Mouse (Mus musculus): ENCODE data around the gene Hspbap1. TPM values are rescaled to one million over a fixed set of nuclear protein-coding genes. Genes with fewer than 3 reads are reported as not detected.

Gene Hspbap1
- polyA plus RNA-seq, 1 experiment from 2014 or later = 18.4 TPM

DNA sequence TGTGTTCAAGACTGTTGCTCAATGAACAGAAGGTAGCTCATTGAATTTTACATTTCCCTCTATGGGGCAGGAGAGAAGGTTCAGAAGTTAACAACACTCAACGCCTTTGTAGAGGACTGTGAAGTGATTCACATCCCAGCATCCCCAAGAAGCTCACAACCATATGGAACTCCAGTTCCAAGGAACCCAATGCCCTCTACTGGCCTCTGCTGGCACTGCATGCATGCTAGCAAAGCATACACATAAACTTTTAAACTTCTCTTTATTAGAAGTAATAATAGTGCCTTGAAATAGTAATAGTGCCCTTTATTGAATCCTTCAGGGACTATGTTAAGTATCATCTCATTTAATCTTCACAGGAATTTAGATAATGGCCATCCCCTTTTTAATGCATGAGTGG, 91.9 kb downstream of the Hspbap1 start:
- Histone ChIP-seq H3K9me3 (peaks cover 5% of the 10 kb centered on the region; the same call in 1 of the 2 replicates), H3K4me3 (no peak overlapping the region), H3K9ac (no peak overlapping the region), H3K4me1 (no peaks in the 10 kb centered on the region), H3K27ac (no peak overlapping the region), H3K4me2 (no peak overlapping the region), H3K27me3 (peaks cover 4% of the 10 kb centered on the region; the same call in 1 of the 2 replicates), H3K36me3 (no peaks in the 10 kb centered on the region)
- 98% methylated on average over 1 of the region's 1 CpGs for WGBS
- no peak for ATAC-seq (ENCODE audit: insufficient number of reproducible peaks, insufficient read depth, low FRiP score, low TSS enrichment, low read depth)

DNA sequence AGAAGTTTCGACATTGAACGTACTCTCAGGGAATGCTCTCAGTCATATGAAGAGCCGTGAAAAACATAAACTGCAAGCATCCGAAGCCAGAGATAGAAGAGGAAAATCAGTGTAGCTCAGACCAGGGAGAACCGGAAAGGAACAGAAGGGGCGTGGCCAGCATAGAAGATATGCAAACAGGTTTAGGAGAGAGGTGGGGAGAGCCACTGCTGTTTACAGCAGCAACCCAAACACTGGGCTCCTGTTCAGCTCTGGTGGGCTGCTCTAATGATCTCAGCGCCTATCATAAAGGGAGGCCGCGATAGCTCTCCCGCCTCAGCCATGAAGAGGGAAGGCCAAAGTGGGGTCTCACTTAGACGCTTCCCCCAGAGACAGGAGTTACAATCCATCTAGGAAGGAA, 97.6 kb downstream of the Hspbap1 start:
- ATAC-seq (ENCODE audit: insufficient number of reproducible peaks, insufficient read depth, low FRiP score, low TSS enrichment, low read depth) = no peak
- Histone ChIP-seq H3K36me3 (no peaks in the 10 kb centered on the region), H3K27me3 (peaks cover 34% of the 10 kb centered on the region), H3K9me3 (no peaks in the 10 kb centered on the region), H3K27ac (no peak overlapping the region), H3K4me2 (no peak overlapping the region), H3K4me1 (peaks cover 10% of the 10 kb centered on the region), H3K9ac (no peak overlapping the region), H3K4me3 (no peak overlapping the region)
- 80% methylated on average over 11 of the region's 11 CpGs for WGBS

DNA sequence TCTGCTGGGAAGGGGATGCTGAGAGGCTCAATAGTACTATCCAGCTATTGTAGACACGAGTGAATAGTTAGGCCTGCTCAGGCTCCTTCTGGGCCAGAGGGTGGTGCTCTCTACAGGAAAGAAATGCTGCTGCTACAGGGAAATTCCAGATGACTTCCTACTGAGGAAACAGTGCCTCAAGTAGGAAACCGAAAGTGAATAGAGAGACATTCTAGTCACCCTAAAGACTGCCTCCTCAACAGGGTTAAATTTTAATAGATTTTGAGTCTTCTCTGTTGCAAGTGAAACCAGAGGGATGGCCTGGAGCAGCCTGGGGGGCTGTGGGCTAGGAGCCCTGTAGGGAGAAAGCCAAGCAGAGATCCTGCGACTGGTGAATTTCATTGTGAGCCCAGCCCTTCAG, 99.0 kb downstream of the Hspbap1 start:
- WGBS = 35% methylated on average over 3 of the region's 3 CpGs
- Histone ChIP-seq H3K4me3 (no peak overlapping the region), H3K27me3 (peaks cover 38% of the 10 kb centered on the region), H3K9ac (no peak overlapping the region), H3K27ac (no peak overlapping the region), H3K4me1 (peaks cover 10% of the 10 kb centered on the region), H3K36me3 (no peaks in the 10 kb centered on the region), H3K4me2 (0 out of 2 replicates have a peak overlapping the region, but pooled peaks have one; percentile 11), H3K9me3 (no peaks in the 10 kb centered on the region)
- ATAC-seq (ENCODE audit: insufficient number of reproducible peaks, insufficient read depth, low FRiP score, low TSS enrichment, low read depth) = no peak

DNA sequence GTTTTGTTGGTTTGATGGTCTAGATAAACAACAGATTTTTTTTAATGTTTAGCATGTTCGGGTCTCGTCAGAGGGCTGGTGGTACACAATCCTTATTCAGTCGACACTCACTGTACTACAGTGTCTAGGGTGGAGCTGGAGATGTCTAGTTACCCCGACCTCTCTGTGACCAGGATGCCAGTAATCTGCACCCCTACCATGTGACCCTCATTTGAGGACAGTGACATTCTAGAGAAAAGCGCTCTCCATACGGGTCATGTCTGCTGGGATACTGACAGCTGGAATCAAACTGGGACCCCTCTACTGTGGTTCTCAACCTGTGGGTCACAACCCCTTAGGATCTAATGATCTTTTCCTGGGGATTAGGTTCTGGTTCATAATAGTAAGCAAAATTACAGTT, 99.5 kb downstream of the Hspbap1 start:
- H3K27ac ChIP-seq = no peak overlapping the region
- H3K27me3 ChIP-seq = peaks cover 37% of the 10 kb centered on the region
- 66% methylated on average over 6 of the region's 6 CpGs for WGBS
- no peak overlapping the region for H3K4me3 ChIP-seq
- H3K9me3 ChIP-seq = no peaks in the 10 kb centered on the region
- ATAC-seq (ENCODE audit: insufficient number of reproducible peaks, insufficient read depth, low FRiP score, low TSS enrichment, low read depth) = no peak
- no peaks in the 10 kb centered on the region for H3K36me3 ChIP-seq
- H3K9ac ChIP-seq = no peak overlapping the region
- H3K4me1 ChIP-seq = peaks cover 10% of the 10 kb centered on the region
- no peak overlapping the region for H3K4me2 ChIP-seq

DNA sequence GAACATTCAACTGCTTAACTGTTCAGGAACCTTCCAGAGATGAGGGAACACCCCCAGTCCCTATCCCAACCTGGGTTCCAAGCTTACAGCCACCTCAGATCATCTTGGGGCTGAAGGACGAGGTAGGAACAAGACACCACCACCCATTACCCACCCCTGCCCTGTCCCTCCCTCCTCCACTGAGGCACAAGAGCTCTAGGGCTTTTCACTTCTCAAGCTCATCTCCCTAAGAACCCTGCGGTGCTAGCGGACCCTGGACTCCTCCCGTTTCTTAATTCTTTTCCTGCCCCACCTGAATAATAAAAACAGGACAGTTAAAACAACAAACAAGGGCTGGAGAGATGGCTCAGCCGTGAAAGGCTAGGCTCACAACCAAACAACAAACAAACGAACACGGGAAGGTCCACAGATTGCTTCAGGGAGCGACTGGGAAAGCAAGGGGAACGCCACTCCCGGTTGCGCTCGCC, 100.4 kb downstream of the Hspbap1 start:
- Histone ChIP-seq H3K4me3 (peak overlapping the region; percentile 67), H3K27ac (no peak overlapping the region), H3K4me1 (peaks cover 10% of the 10 kb centered on the region), H3K36me3 (no peaks in the 10 kb centered on the region), H3K27me3 (peaks cover 35% of the 10 kb centered on the region), H3K9ac (peak overlapping the region; percentile 79), H3K4me2 (peak overlapping the region; percentile 91), H3K9me3 (no peaks in the 10 kb centered on the region)
- 2% methylated on average over 12 of the region's 12 CpGs for WGBS
- no peak for ATAC-seq (ENCODE audit: insufficient number of reproducible peaks, insufficient read depth, low FRiP score, low TSS enrichment, low read depth)

DNA sequence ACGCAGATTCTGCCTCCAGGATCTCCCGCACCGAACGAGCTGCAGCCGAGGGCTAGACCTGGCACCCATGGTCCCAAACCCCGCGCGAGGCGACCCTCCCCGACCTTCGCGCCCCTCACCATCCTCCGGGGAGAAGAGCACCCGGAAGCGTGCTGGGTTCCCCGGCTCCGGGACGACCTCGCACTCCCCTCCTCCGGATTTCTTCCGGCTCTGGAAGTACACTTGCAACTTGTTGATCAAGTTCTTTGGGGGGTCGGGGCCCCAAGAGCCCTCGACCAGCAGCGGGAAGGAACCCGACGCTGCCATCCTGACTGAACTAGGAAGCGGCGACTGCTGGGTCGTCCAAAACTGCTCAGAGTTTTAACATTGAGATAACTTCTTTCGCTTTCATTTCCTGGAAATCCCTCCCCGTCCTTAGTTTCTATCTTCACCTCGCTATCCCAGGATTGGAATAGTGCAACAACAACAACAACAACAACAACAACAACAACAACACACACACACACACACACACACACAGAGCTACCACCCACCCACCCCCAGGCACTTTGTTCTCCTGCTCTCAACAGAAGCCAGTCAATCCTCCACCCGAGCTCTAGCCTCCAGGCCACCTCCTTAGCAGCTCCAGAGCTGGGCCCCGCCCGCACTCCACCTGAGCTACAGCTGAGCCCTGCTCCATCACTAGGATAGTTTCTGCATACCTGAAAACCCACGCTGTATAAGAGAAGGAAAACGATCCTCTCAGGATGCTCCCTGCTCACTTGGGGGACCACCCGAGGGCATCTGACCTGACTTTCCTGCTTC, 101.1 kb downstream of the Hspbap1 start, which contains the start of gene Parp14:
Parp14 (minus strand) TSS at position 497 of the 804 bp plus-strand sequence.
- Histone ChIP-seq H3K27ac (no peak within 1 kb of the TSS), H3K9me3 (no peaks in the 10 kb centered on the region), H3K4me2 (peak within 1 kb of the TSS; percentile 91), H3K4me3 (peak within 1 kb of the TSS; percentile 67), H3K36me3 (no peaks in the 10 kb centered on the region), H3K9ac (peak within 1 kb of the TSS; percentile 79), H3K27me3 (peaks cover 35% of the 10 kb centered on the region), H3K4me1 (peaks cover 10% of the 10 kb centered on the region)
- ATAC-seq (ENCODE audit: insufficient number of reproducible peaks, insufficient read depth, low FRiP score, low TSS enrichment, low read depth) = peak; percentile 62; the same call in 1 of the 2 replicates
- WGBS = under 1% methylated on average over 38 of the region's 38 CpGs

DNA sequence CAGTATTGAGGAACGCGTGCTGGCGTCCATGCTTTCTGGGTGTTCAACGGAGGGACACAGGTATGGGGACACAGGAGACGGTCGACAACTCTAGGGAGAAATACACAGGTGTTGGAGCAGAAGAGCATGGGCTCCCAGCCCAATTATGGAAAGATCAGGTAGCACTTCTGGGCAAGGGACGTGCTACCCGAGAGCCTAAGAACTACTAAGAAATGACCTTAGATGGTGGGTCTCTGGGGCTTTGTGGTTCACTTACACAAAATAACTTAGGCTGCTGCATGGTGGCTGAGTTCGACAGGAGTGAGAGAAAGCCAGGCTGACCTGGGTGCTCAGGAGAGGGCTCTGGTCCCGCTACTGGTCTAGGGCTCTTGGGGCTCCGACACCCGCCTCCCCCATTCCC, 101.7 kb downstream of the Hspbap1 start:
- peak overlapping the region; percentile 67 for H3K4me3 ChIP-seq
- no peaks in the 10 kb centered on the region for H3K9me3 ChIP-seq
- H3K27ac ChIP-seq = no peak overlapping the region
- 22% methylated on average over 12 of the region's 12 CpGs for WGBS
- ATAC-seq (ENCODE audit: insufficient number of reproducible peaks, insufficient read depth, low FRiP score, low TSS enrichment, low read depth) = no peak
- peaks cover 35% of the 10 kb centered on the region for H3K27me3 ChIP-seq
- no peak overlapping the region for H3K9ac ChIP-seq
- H3K4me1 ChIP-seq = peaks cover 10% of the 10 kb centered on the region
- peak overlapping the region; percentile 91 for H3K4me2 ChIP-seq
- no peaks in the 10 kb centered on the region for H3K36me3 ChIP-seq

DNA sequence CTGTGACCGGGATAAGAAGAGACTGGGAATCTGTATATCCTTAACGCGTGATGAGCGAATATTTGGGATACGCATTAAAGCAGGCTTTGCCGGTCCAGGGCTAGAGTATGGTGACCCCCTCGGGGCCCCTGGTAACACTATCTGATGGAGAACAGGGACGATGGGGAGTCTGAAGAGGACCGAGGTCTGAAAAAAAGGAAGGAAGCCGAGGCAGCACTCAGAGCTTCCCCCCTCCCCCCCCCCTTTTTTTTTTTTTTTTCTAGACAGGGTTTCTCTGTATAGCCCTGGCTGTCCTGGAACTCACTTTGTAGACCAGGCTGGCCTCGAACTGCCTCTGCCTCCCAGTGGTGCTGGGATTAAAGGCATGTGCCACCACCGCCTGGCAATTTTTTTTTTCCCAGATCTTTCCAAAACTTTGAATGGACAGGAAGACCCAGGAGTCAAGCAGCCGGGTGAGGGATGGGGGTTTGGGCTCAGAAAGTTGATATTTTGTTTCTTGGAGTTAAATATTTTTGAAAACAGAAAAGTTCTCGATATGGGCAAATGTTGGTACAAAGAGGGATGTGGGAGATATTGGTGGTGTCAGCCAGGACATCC, 102.3 kb downstream of the Hspbap1 start:
- WGBS = 29% methylated on average over 14 of the region's 14 CpGs
- no peak overlapping the region for H3K4me3 ChIP-seq
- no peak for ATAC-seq (ENCODE audit: insufficient number of reproducible peaks, insufficient read depth, low FRiP score, low TSS enrichment, low read depth)
- no peak overlapping the region for H3K9ac ChIP-seq
- peaks cover 10% of the 10 kb centered on the region for H3K4me1 ChIP-seq
- no peaks in the 10 kb centered on the region for H3K36me3 ChIP-seq
- H3K4me2 ChIP-seq = peak overlapping the region; percentile 91
- H3K9me3 ChIP-seq = no peaks in the 10 kb centered on the region
- peaks cover 35% of the 10 kb centered on the region for H3K27me3 ChIP-seq
- H3K27ac ChIP-seq = no peak overlapping the region

DNA sequence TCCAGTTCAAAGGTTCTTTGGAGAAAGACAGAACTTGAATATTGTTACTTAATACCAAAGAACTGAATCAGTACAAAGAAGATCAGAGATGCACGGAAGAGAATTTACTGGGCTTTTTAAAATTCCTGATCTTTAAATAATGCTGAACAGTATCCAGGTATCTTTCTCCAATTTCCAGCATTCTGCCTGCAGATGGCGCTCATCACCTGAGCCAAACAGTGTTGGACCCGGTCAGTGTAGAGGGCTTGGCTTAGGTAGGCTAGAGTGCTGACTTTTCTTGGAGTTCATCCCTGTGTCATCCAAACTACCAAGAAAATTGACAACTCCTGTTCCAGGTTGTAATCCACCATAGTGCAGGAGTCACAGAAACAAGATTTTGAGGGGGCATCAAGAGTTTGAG, 104.2 kb downstream of the Hspbap1 start:
- H3K4me1 ChIP-seq = peaks cover 10% of the 10 kb centered on the region
- no peak overlapping the region for H3K4me2 ChIP-seq
- H3K9ac ChIP-seq = no peak overlapping the region
- H3K4me3 ChIP-seq = no peak overlapping the region
- peaks cover 29% of the 10 kb centered on the region for H3K27me3 ChIP-seq
- H3K36me3 ChIP-seq = no peaks in the 10 kb centered on the region
- H3K9me3 ChIP-seq = no peaks in the 10 kb centered on the region
- H3K27ac ChIP-seq = no peak overlapping the region
- no peak for ATAC-seq (ENCODE audit: insufficient number of reproducible peaks, insufficient read depth, low FRiP score, low TSS enrichment, low read depth)
- WGBS = 30% methylated on average over 3 of the region's 3 CpGs

Other genes with a start within 250 kb of the Hspbap1 start
- 5.0 and 5.8 TPM in 2 replicates for gene Sema5b, start 229.2 kb upstream of the Hspbap1 start, polyA plus RNA-seq (2015; fragmentation: Nextera tagmentation; extraction: Ambion mirVana)
- 16.5 and 16.8 TPM in 2 replicates for gene Dirc2, start 1.0 kb upstream of the Hspbap1 start, polyA plus RNA-seq (2015; fragmentation: Nextera tagmentation; extraction: Ambion mirVana)
- 0.55 and 0.96 TPM in 2 replicates for gene Parp14, start 101.2 kb downstream of the Hspbap1 start, polyA plus RNA-seq (2015; fragmentation: Nextera tagmentation; extraction: Ambion mirVana)
- gene Parp9, start 168.1 kb downstream of the Hspbap1 start, polyA plus RNA-seq (2015; fragmentation: Nextera tagmentation; extraction: Ambion mirVana) = 3.3 and 5.1 TPM in 2 replicates
- 2.1 and 3.5 TPM in 2 replicates for gene Dtx3l, start 168.8 kb downstream of the Hspbap1 start, polyA plus RNA-seq (2015; fragmentation: Nextera tagmentation; extraction: Ambion mirVana)
- gene Kpna1, start 208.4 kb downstream of the Hspbap1 start, polyA plus RNA-seq (2015; fragmentation: Nextera tagmentation; extraction: Ambion mirVana) = 38.9 and 39.9 TPM in 2 replicates